Mouse (Mus musculus) heart, embryonic 14.5 days (tissue): Measurements from ENCODE around the gene Abcb10. TPM values are rescaled to one million over a fixed set of nuclear protein-coding genes. Genes with fewer than 3 reads are reported as not detected.

Experiments used
- ATAC-seq: fragments of 200-750 bp; cut with Nextera tagmentation; 2 replicates; pipeline ENCODE4 v1.8.0; 2017; ENCODE audit warnings: low read depth, moderate TSS enrichment; ENCODE audit not compliant: insufficient number of reproducible peaks, insufficient read depth, low FRiP score
- H3K27ac ChIP-seq, 2 experiments: fragments of 200-500 bp in 1 of 2; fragments of 300-500 bp in 1 of 2; sonication (generic) in 1 of 2; replicated peaks in 1 of 2; 2 replicates each; pipeline ENCODE4 v1.5.1; 2012 to 2014; ENCODE audit warnings: low read depth in 2 of 2, low read length in 2 of 2, control low read depth in 1 of 2, mild to moderate bottlenecking in 1 of 2, mixed read lengths in 1 of 2; ENCODE audit not compliant: control insufficient read depth in 1 of 2, insufficient read depth in 1 of 2
- H3K27me3 ChIP-seq: fragments of 300-500 bp; sonication (generic); 2 replicates; pipeline ENCODE4 v1.6.1; 2014; ENCODE audit warnings: mild to moderate bottlenecking, low read length, control low read depth; ENCODE audit not compliant: control insufficient read depth, insufficient read depth
- H3K36me3 ChIP-seq: fragments of 300-500 bp; sonication (generic); 2 replicates; pipeline ENCODE4 v1.6.1; 2014; ENCODE audit warnings: mild to moderate bottlenecking, control low read depth, low read length, mixed read lengths; ENCODE audit not compliant: control insufficient read depth, insufficient read depth
- H3K4me1 ChIP-seq, 2 experiments: fragments of 200-500 bp in 1 of 2; fragments of 300-500 bp in 1 of 2; sonication (generic) in 1 of 2; 2 replicates each; pipeline ENCODE4 v1.6.1; 2012 to 2014; ENCODE audit warnings: low read length in 2 of 2, control low read depth in 1 of 2, mixed read lengths in 1 of 2; ENCODE audit not compliant: control insufficient read depth in 2 of 2, insufficient read depth in 2 of 2
- H3K4me2 ChIP-seq: fragments of 300-500 bp; sonication (generic); 2 replicates; pipeline ENCODE4 v1.6.1; 2014; ENCODE audit warnings: mild to moderate bottlenecking, low read length
- H3K4me3 ChIP-seq, 2 experiments: fragments of 200-500 bp in 1 of 2; fragments of 300-500 bp in 1 of 2; sonication (generic) in 1 of 2; 2 replicates each; pipeline ENCODE4 v1.5.1; 2012 to 2014; ENCODE audit warnings: low read length in 2 of 2, mild to moderate bottlenecking in 2 of 2, control low read depth in 1 of 2, low read depth in 1 of 2, moderate library complexity in 1 of 2; ENCODE audit not compliant: control insufficient read depth in 1 of 2, insufficient read depth in 1 of 2
- H3K9ac ChIP-seq: fragments of 300-500 bp; sonication (generic); 2 replicates; pipeline ENCODE4 v1.6.1; 2014; ENCODE audit warnings: mild to moderate bottlenecking, low read length
- H3K9me3 ChIP-seq: fragments of 300-500 bp; sonication (generic); 2 replicates; pipeline ENCODE4 v1.6.1; 2016; ENCODE audit warnings: low read length, control low read depth; ENCODE audit not compliant: control insufficient read depth
- WGBS: fragments of 180-500 bp; shearing (Covaris S2); extraction: QIAGEN DNeasy Blood & Tissue Kit; methylation state at CpG from one replicate; pipeline ENCODE4 v1.1.7; 2014; 5-methylcytosine and 5-hydroxymethylcytosine counted together
- polyA plus RNA-seq: library from polyadenylated mRNA; unstranded; fragments of >200 nt; fragmentation: Nextera tagmentation; extraction: Ambion mirVana; gene quantifications from 2 replicates; pipeline ENCODE4 v1.2.1, GENCODE M21; 2014

Abcb10 gene
- polyA plus RNA-seq, 1 experiment from 2014 or later, result 21.5 TPM

DNA sequence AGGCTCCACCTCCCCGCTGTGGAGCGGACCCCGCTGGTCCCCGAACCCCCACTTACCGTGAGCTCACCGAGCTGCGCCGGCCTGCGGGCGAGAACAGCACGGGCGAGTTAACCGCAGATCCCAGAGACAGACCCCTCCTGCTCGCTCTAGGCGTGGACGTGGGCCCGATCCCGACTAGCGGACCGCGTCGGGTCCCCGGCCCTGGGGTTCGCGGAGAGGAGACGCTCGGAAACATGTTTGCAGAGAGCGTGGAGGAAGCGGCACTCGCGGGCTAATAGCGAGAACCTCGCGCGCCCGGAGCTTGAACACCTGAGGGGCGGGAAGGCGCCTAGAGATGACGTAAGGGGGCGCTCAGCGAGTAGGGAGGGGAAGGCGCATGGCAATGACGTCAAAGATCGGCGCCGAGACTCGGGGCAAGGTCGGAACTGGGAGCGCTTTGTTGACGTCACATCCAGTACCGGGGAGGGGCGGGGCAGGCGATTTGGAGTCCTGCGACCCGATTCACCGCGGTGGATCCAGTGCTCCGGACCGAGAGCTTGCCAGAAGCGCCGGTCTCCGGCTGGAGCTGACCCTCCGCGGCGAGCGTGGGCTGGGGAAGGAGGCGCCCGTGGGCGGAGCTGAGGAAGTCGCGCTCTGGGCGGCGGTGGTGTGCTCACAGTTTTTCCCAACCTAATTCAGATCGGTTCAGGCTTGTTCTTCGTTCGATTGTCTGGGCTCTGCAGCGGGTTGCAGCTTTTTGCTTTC, 33.8 kb downstream of the Abcb10 start, which contains the start of gene Nup133:
Gene Nup133 (minus strand): TSS at position 324 of the 744 bp plus-strand sequence.
- Histone ChIP-seq H3K4me2 (peak within 1 kb of the TSS; percentile 92), H3K9ac (peak within 1 kb of the TSS; percentile 93), H3K27ac (peak within 1 kb of the TSS; percentile 70 to 87), H3K36me3 (peaks cover 45% of the 10 kb centered on the region), H3K27me3 (no peaks in the 10 kb centered on the region), H3K4me1 (peaks cover 2 to 12% of the 10 kb centered on the region in 2 experiments; a peak in 3 of 4 replicates), H3K9me3 (no peaks in the 10 kb centered on the region), H3K4me3 (peak within 1 kb of the TSS; percentile 64 to 82)
- ATAC-seq, result peak; percentile 78
- under 1% methylated on average over 77 of the region's 77 CpGs for WGBS

DNA sequence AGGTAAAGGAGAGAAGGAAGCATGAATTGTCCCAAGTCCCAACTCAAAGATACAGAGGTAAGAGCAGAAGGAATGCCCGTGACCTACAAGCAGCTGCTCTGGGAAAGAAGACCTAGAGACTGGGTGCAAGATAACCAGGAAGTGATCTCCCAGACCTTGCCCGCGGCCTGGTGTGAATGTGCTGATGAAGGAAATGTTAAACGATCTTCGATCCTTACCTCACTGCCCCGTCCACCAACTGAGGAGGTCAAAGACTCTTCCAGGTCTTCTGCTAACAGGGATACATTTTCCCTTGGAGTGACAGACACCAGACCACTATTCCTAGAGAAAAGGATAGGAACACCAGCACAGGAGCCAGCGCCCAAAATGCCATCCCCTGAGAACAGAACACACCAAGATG, 53.9 kb downstream of the Abcb10 start:
- Histone ChIP-seq H3K9me3 (no peaks in the 10 kb centered on the region), H3K4me3 (no peak overlapping the region), H3K9ac (no peak overlapping the region), H3K27ac (no peak overlapping the region), H3K36me3 (peaks cover 78% of the 10 kb centered on the region), H3K4me2 (no peak overlapping the region), H3K4me1 (no peaks in the 10 kb centered on the region), H3K27me3 (no peaks in the 10 kb centered on the region)
- 92% methylated on average over 7 of the region's 7 CpGs for WGBS
- ATAC-seq, result no peak

DNA sequence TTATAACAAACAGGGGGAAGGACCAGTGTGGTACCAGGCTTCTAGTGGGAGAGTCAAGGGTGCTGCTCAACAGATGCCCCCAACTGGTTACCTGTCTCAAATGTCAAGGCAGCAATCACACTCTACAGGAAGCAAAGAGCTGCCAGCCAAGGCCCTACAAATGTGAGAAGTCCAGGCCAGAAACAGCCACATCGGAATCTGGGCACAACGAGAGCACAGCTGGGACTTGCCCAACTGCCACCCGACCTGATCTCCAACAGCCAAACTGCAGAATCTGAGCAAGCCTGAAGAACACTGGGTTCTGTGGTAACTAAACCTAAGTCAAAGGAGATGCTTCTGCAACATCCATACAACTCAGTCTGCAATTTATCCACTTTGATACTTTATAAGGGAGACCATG, 57.3 kb downstream of the Abcb10 start:
- no peak for ATAC-seq
- no peaks in the 10 kb centered on the region for H3K9me3 ChIP-seq
- 92% methylated on average over 3 of the region's 3 CpGs for WGBS

DNA sequence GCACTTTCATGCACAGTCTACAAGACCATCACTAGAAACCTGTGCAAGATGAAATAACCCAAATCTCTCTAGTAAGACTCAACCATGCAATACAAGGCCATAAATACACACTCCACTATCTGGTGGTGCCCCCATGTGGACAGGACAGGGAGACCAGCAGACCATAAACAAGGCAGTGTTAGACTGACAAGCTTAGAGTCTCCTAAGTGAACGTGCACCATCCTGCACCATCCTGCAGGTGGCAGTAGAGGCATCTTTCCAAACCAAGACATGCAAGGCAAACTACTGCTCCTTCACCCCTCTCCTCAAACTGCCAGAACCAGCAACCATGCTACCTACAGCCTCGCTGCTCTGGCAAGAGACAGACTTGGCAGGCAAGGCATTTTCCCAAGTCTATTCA, 58.2 kb downstream of the Abcb10 start:
- H3K36me3 ChIP-seq, result peaks cover 82% of the 10 kb centered on the region
- H3K4me1 ChIP-seq, result no peaks in the 10 kb centered on the region
- 0 out of 2 replicates have a peak, but pooled peaks have one; percentile 39 for ATAC-seq
- no peak overlapping the region for H3K9ac ChIP-seq
- H3K4me3 ChIP-seq, result no peak overlapping the region
- no peaks in the 10 kb centered on the region for H3K9me3 ChIP-seq
- WGBS, result 5% methylated on average over 2 of the region's 2 CpGs
- H3K4me2 ChIP-seq, result no peak overlapping the region
- H3K27me3 ChIP-seq, result no peaks in the 10 kb centered on the region
- H3K27ac ChIP-seq, result no peak overlapping the region

More for the DNA sequence above, 57.3 kb downstream of the Abcb10 start:
- Histone ChIP-seq H3K27ac (no peak overlapping the region), H3K4me3 (no peak overlapping the region), H3K4me1 (no peaks in the 10 kb centered on the region), H3K4me2 (no peak overlapping the region), H3K9ac (no peak overlapping the region), H3K36me3 (peaks cover 82% of the 10 kb centered on the region), H3K27me3 (no peaks in the 10 kb centered on the region)

DNA sequence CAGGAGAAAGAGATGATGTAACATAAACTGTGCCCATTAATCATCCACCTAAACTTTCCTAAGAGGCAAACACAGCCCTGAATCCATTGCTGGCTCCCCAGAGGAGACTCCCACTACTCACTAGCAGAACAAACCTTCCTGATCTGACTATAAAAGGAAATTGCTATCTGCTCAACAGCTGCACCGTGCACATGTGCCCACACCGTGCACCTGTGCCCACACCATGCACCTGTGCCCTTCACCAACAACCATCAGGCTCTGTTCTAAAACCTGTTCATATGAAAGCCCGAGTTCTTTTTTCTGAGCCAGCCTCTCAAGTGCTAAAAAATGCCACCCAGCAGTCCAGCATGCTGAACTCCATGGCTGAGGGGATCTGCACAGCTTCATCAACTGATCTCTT, 68.3 kb downstream of the Abcb10 start:
- Histone ChIP-seq H3K9me3 (no peaks in the 10 kb centered on the region), H3K36me3 (peaks cover 97% of the 10 kb centered on the region), H3K27me3 (no peaks in the 10 kb centered on the region), H3K9ac (no peak overlapping the region), H3K4me1 (no peaks in the 10 kb centered on the region), H3K4me3 (no peak overlapping the region), H3K27ac (no peak overlapping the region), H3K4me2 (no peak overlapping the region)
- WGBS, result 87% methylated on average over 3 of the region's 3 CpGs
- ATAC-seq, result no peak

DNA sequence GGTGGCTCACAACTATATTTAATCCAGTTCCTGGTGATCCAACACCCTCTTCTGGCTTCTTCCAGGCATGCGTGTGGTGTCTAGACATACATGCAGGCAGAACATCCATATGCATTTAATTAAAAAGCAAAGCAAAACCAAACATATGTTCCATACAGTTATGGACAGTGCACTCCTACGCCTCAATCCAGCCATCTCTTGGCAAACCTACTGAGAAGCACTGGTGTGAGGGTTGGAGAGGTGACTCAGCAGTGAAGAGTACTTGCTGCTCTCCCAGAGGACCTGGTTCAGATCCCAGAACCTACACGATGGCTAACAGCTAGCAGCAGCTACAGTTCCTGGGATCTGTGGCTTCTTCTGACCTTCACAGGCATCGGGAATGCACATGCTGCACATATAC, 70.7 kb downstream of the Abcb10 start:
- no peak overlapping the region for H3K4me3 ChIP-seq
- no peak for ATAC-seq
- H3K27ac ChIP-seq, result no peak overlapping the region
- peaks cover 94% of the 10 kb centered on the region for H3K36me3 ChIP-seq
- H3K9ac ChIP-seq, result no peak overlapping the region
- no peaks in the 10 kb centered on the region for H3K27me3 ChIP-seq
- H3K4me2 ChIP-seq, result no peak overlapping the region
- 88% methylated on average over 4 of the region's 4 CpGs for WGBS
- H3K9me3 ChIP-seq, result no peaks in the 10 kb centered on the region
- no peaks in the 10 kb centered on the region for H3K4me1 ChIP-seq

DNA sequence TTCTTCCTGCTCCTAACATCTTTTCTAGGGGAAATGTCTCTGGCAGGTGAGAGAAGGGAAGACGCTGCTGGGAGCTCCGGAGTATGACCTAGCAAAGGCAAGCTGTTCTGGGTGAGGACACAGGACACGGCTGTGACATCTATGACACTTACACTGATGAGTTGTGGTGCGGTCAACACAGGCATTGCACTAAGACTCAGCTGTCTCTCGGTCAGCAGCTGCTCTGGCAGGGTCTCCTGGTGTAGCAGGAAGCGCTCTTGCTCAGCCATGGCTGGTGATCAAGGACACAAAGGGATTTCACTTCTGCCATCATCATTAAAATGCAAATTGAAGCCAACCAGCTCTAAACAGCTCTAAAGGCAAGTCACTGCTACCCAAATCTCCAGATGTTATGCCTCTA, 75.3 kb downstream of the Abcb10 start:
- Histone ChIP-seq H3K4me1 (no peaks in the 10 kb centered on the region), H3K36me3 (peaks cover 86% of the 10 kb centered on the region), H3K4me2 (no peak overlapping the region), H3K27ac (no peak overlapping the region), H3K9me3 (no peaks in the 10 kb centered on the region), H3K27me3 (no peaks in the 10 kb centered on the region), H3K4me3 (no peak overlapping the region), H3K9ac (no peak overlapping the region)
- no peak for ATAC-seq
- 90% methylated on average over 6 of the region's 6 CpGs for WGBS

DNA sequence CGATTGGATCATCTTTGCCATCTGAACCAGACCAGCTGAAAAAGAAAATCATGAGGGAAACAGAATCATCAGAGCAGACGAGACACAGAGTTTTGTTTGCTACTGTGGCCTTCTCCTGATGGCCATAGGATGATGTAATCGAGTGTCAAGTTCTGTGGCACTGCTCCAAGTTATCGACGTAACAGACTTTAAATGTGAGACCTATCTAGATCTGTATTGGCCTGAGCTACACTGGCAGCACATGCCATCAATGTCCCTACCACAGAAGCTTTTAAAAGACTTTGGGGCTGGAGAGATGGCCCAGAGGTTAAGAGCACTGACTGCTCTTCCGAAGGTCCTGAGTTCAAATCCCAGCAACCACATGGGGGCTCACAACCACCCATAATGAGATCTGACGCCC, 80.3 kb downstream of the Abcb10 start:
- no peak for ATAC-seq
- Histone ChIP-seq H3K27ac (no peak overlapping the region), H3K36me3 (peaks cover 77% of the 10 kb centered on the region), H3K4me2 (no peak overlapping the region), H3K4me1 (no peaks in the 10 kb centered on the region), H3K9me3 (no peaks in the 10 kb centered on the region), H3K4me3 (no peak overlapping the region), H3K9ac (no peak overlapping the region), H3K27me3 (no peaks in the 10 kb centered on the region)
- WGBS, result 87% methylated on average over 7 of the region's 7 CpGs
